Comparison of ENCODE assay signal across 8 mouse cellular contexts in the genomic region with DNA sequence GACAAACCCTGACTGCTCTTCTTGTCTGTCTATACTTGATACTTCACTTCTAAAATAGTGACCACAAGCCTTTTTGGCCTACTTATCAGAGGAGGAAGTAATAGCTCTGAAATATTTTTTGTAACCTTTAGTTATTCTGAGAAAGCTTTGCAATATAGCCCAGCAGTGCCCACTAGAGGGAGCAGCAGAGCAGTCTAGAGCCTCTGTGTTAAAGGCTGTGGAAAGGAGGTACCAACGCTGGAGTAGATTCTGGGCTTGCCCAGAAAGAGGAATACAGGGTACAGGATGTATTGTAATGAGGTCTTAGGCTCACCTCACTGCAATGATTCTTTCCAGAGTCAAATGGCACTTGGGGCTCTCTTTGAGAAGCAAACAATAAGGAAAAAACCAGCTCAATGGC.
DNase-seq lines count a peak whose midpoint lies in the region; ATAC-seq and TF ChIP-seq lines count a peak whose summit lies in the region.

No protein-coding gene starts in this region.

- H3K27ac ChIP-seq in cerebellum, adult 2 months (ENCODE audit: insufficient read depth, low read length): no peak overlapping the region

- H3K4me3 ChIP-seq in cerebellum, adult 2 months (replicated peaks; ENCODE audit: insufficient read depth, low read depth, low read length): no peak overlapping the region

- TF ChIP-seq CTCF in cerebellum, adult 2 months (IDR thresholded peaks at IDR 0.05; ENCODE audit: borderline replicate concordance, insufficient read depth, low read depth, low read length): peak; percentile 59; the same call in 1 of the 2 replicates

- TF ChIP-seq POLR2A in cerebellum, adult 2 months (IDR thresholded peaks at IDR 0.05; ENCODE audit: borderline replicate concordance, insufficient read depth, low read length): no peak

- H3K27me3 ChIP-seq in cerebellum, adult 2 months (ENCODE audit: control insufficient read depth, insufficient read depth, low read length): no peaks in the 10 kb centered on the region

- DNase-seq in urinary bladder, postnatal 14 days (ENCODE audit: low spot score): peak; percentile 57
- no peak for DNase-seq in urinary bladder, adult 2 months (ENCODE audit: low spot score)
- DNase-seq in cerebellum, adult 2 months: peak; percentile 48 to 68
- DNase-seq in forelimb bud, embryonic 11.5 days (ENCODE audit: low read depth, low spot score): peak; percentile 65
- peak; percentile 80 to 84 for DNase-seq in kidney, postnatal 4 days
- peak; percentile 52 for DNase-seq in lung, postnatal 10 days
- DNase-seq in right cerebral cortex, adult 2 months (ENCODE audit: low spot score in 2 of 2): peak; percentile 89 to 92

- no peaks in the 10 kb centered on the region for H3K4me1 ChIP-seq in cerebellum, adult 2 months (ENCODE audit: control insufficient read depth, insufficient read depth, low read length)

- WGBS in cerebellum, adult 2 months: 0% methylated on average over 1 of the region's 1 CpGs

- no peak for ATAC-seq in activated CD4-positive, CD25-positive, alpha-beta regulatory T cell, adult 4 months
